Comparison of ENCODE assay signal across 1 mouse cellular context in genomic region chr15:98707766-98708372, GRCm38 (mm10).
TF ChIP-seq lines count a peak whose summit lies in the region.

TSS of gene Ccdc65 (plus strand) at chr15:98708207.

TF ChIP-seq in CH12.LX, 34 proteins besides CTCF, POLR2A, EP300 and RAD21 (continued from another document):
- peak; percentile 76 for TF ChIP-seq HCFC1 (IDR thresholded peaks at IDR 0.05; ENCODE audit: low read depth, low read length)
